Mouse (Mus musculus) duodenum, adult 2 months (tissue): ENCODE results near the gene Rxfp3. TPM values are rescaled to one million over a fixed set of nuclear protein-coding genes. Genes with fewer than 3 reads are reported as not detected.

Experiments
- polyA plus RNA-seq: library from polyadenylated mRNA; depleted of rRNA; stranded (reverse); fragments of >200 nt; gene quantifications from 2 replicates; pipeline ENCODE4 v1.2.3, GENCODE M21; 2012; ENCODE audit warnings: low replicate concordance; rRNA removed

Rxfp3 gene
- not detected in 2 replicates for polyA plus RNA-seq

GRCm38 (mm10) chr15:11037711-11038110 lies at the start of gene Rxfp3:
Rxfp3 (minus strand) TSS chr15:11037991.

GRCm38 (mm10) chr15:11064558-11065411 lies 27.0 kb upstream of the Rxfp3 start, which contains the start of gene Adamts12:
Adamts12 (plus strand) TSS chr15:11064790.

GRCm38 (mm10) chr15:11000421-11000820 lies 37.4 kb downstream of the Rxfp3 start, which contains the start of gene Slc45a2:
Slc45a2 (plus strand) TSS chr15:11000721.

Other genes starting within 250 kb of the Rxfp3 start
- gene C1qtnf3, start 85.7 kb downstream of the Rxfp3 start, polyA plus RNA-seq, result 0.32 and 0.35 TPM in 2 replicates
- 7.7 and 9.0 TPM in 2 replicates for gene Amacr, start 56.2 kb downstream of the Rxfp3 start, polyA plus RNA-seq
- gene Slc45a2, start 37.3 kb downstream of the Rxfp3 start, polyA plus RNA-seq, result not detected in 2 replicates
- 0.05 and 0.20 TPM in 2 replicates for gene Adamts12, start 26.8 kb upstream of the Rxfp3 start, polyA plus RNA-seq